Mouse (Mus musculus): ENCODE measurements around the gene Asxl1.

- TF ChIP-seq CTCF (IDR thresholded peaks at IDR 0.05; ENCODE audit: borderline replicate concordance, insufficient read depth, low read length) (no peak), POLR2A (IDR thresholded peaks at IDR 0.05; ENCODE audit: low read depth, low read length) (no peak)
These were observed 91.1 kb downstream of the Asxl1 start for GRCm38 (mm10) chr2:153436641-153437305.

Data from embryonic fibroblast, embryonic 13.5 days (primary cell).